Mouse (Mus musculus) kidney, adult 8-10 months (tissue): ENCODE data around the gene Pex12.
"Not testable (repeated sequence)": the region's sequence is repeated elsewhere in the genome, so short reads cannot be mapped to it uniquely, and the experiment has no call there.

Source experiments
- DNase-seq, 2 experiments: peaks; one replicate each; pipeline ENCODE4 v3.0.0; 2022

Gene Pex12

DNA sequence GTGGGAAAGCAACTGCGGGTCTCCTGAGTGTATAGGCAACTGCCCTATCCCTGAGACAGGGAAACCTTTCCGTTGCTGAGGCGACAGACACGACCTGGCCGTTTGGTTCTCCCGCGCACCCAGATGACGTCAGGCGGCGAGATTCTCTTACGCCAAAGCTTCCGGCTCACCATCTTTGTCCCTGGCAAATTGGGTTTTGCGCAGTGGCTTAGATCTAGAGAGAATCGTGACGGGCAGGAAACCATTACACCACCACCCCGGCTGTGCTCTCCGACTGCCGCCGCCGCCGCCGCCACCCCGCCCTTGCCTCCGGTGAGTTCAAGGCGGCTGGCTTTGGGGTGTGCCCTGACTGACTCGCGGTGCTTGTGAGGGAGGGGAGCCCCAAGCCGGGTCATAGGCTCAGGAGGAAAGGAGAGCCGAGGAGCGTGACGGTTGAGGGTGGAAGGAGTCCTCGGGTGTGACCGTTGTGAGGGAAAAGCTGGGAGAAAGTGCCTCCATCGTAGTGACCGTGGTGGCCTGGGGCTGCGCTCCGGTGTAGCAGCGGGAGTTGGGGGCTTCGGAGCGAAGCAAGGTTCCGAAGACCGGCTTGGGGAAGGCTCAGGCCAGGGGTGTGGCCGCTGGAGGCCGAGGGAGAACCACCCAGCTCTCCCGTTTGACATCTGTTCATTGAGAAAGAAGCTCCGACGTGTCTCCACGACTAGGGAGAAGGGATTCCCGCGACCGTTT, at the start of gene Pex12:
TSS of gene Pex12 (minus strand) at position 61 of the 726 bp plus-strand sequence.
- DNase-seq = peak; percentile 92 to 95

DNA sequence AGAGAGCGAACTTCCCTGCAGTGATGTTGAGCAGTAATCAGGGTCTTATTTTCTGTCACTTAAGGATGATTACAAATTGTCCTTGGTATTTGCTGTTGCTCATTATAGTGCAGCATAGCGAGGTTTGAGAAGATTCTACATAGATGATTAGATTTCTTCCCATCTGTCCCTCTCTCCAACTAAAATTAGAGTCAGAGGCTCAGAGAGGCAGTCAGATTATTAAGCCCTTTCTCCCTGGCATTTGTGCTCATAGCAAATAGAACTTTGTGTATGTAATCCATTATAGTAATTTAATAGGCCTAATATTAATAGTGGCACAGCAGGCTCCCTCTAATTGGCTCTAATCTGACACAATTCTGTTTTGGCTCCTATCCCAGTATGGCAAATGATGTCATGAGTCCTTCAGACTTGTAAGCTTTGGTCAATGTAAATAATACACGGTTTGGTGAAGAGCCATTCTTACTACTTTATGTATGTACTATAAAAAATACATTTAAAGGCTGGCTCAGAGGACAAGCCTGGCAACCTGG, 39.4 kb upstream of the Pex12 start:
- DNase-seq = no peak

DNA sequence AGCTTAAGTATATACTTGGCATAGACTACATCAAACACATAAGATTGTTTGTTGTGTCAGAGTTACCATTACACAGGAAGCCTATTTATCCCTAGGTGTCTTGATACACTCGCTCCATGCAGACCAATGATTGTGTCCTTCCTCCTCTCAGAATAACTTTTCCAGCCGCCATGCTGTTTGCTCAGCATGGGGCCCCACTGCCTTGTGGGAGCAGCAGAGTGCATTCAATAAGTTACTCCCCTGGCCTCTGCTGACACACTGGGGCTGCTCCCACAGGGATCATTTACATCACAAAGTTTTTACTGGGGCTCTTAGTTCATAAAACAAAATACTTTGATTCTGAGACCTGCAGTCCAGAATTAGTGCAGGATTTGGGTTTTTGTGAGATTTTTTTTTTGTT, 37.3 kb upstream of the Pex12 start:
- no peak for DNase-seq

DNA sequence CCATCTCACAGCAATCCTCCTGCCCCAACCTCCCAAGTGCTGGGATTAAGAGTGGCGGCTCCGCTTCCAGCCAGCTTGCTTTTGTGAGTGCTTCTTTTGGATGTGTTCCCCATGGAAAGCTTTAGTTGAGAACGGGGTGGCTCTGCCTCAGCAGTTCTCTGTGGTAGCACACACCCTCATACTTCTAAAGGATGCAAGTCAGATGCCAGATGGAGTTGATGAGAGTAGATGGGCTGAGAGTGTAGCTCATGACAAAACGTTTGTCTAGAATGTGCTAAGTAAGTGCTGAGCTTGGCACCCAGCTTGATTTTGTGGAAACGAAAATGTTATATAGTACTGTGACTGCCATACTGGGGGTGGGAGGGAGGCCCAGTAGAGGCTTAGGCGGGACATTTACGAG, 33.4 kb upstream of the Pex12 start:
- no peak for DNase-seq

DNA sequence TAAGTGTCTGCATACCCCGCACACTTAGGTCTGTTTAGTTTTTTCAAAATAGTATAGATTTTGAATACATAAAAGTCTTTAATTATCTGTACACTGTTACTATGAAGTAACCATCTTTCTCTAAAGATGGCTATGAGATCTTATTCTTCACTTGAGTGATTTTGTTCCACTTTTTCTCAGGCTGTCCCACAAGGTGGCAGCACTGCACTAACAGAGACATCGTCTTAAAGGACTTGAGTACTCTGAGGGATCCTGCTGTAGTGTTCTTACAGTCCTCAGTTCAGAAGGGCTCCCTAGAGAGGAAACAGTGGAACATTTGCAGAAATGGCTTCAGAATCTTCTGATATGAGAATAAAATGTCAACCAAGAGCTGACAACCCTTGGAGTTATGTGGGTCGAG, 25.0 kb upstream of the Pex12 start:
- peak in 1 of 2 experiments; percentile 62 for DNase-seq

DNA sequence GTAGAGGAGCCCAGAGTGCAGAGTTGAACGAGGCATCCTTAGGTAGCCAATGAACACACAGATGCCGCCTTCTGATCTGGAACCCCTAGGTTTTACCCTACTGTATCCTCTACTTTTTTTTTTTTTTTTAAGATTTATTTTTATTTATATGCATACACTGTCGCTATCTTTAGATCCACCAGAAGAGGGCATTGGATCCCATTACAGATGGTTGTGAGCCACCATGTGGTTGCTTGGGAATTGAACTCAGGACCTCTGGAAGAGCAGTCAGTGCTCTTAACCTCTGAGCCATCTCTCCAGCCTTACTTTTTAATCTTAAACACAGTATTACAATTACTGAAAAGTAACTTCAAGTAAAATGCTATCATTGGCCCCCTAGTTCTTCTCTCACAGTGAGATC, 24.3 kb upstream of the Pex12 start:
- DNase-seq = not testable (repeated sequence)

DNA sequence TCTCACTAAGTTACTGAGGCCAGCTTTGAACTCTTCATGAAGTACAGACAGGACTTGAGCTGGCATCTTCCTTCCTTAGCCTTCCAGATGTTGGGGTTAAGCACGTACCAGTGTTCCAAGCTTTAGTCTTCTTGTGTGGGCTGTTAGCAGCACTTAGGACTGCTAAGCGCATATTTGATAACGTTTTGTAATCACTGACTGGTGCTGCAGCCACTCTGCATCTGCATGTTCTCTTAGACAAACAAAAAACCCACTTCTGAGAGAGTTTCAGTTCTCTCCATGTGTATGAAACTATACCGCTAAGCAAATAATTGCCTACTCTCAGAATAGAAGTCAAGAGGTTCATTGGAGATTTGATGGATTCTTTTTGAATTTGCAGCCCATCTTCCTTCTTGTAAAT, 16.7 kb upstream of the Pex12 start:
- no peak for DNase-seq

DNA sequence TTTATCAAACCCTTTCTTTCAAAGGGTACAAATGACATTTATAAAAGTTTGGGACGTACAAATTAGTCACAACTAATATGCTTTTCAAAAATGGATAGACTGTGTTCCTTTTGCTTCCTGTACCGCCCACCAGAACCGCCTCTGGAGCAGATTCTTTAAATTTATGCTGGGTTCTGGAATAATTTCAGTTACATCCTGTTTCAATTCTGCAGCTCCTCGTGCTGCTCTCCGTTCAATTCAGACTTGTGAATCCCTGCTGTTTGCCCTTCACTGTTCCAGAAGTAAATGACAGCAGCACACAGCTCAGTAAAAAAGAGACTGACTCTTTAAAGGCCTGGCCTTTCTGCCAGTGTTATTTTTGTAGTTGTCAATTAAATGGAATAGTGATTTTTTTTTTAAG, 10.1 kb upstream of the Pex12 start:
- no peak for DNase-seq

DNA sequence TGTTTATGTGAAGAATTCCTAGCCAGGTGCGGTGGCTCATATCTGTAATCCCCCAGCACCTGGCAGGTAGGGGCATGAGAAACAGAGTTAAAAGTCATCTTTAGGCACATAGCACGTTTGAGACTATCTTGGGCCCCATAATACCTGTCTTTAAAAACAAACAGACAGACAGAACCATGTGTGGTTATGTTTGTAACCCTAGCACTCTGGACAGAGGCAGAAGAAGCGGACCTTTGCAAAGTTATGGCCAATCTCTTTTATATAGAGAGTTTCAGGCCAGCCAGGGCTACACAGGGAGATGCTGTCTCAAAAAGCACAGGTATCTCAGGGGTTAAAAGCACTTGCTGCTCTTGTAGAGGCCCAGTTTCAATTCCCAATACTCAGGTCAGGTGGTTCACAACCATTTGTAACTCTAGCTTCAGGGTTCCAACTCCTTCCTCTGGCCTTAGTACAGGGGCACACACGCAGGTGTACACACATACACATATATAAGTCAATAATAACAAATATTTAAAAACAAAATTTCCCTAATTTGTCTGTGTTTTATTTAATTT, 4.4 kb upstream of the Pex12 start:
- DNase-seq = no peak

DNA sequence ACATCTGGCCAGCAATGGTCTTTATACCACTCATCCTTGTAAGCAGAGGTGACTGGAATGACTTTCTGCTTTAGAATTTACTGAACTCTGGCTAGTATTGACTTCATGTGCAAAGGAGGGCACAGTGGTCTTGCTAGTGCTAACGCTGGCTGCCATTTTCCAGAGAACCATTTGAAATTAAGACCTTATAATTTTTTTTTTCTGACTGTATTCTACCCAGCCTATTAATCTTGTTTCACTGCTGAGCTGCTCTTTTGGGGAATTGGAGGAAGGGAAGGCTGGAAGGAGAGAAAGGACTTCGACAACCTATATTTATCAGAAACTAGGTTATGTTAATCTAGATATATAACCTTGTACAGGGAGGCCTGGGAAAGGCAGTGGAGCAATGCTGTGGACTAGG, 2.1 kb upstream of the Pex12 start:
- no peak for DNase-seq

DNA sequence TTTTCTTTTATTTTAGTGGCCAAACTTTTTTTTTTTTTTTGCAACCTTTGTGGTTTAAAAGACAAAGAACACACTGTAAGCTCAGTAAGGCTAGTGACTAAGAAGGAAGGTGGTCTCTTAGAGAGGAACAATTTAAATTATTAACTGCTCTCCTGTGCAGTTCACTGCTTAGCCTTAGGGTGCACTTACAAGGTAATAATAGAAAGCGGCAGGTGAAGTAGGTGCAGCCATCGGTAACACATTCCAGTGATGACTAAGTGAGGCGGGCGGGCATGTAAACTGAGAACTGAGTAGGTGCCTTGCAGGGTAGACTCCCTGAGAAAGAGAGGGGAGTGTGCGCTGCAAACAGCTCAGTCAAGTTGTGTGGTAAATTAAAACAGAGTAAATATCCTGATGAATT, 1.4 kb upstream of the Pex12 start:
- DNase-seq = peak; percentile 18 to 28

DNA sequence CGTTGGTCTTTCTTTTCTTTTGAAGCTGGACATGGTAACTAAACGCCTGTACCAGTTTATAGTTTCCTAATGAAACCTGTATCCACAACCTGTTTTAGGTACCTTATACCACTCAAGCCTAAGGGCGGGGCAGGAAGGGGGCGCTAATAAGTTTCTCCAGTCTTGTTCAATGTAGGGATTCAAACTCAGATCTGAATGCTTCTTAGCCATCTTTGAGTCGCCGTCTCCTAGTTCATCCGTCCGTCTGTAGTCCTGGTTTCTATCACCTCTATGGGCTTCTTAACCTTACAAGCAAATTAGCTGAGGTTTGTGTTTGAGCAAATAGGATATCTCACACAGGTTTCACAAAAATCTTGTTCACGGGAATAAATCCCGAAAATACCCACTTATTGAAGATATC, 262 bp downstream of the Pex12 start:
- peak in 1 of 2 experiments; percentile 23 for DNase-seq

DNA sequence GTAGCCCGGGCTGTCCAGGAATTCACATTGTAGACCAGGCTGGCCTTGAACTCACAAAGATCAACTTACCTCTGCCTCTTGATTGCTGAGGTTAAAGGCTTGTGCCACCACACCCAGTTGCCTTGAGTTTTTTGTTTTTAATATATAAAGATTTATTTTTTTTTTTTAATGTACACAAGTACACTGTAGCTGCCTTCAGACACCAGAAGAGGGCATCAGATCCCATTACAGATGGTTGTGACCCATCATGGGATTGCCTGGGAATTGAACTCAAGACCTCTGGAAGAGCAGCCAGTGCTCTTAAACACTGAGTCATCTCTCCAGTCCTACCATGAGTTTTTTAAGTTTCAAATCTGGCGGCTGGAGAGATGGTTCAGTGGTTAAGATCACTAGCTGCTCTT, 955 bp downstream of the Pex12 start:
- no peak for DNase-seq

DNA sequence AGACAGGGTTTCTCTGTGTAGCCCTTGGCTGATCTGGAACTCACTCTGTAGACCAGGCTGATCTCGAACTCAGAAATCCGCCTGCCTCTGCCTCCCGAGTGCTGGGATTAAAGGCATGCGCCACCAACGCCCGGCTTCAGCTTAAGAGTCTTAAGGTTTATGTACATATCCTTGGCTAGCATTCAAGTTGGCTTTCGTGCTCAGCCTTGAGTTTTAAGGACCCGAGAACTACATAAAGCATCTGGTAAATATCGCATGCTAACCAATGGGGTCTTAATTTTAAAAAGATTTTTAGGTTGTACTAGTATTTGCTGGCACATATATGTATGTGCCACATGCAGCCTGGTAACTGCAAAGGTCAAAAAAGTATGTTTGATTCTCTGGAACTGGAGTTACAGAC, 2.7 kb downstream of the Pex12 start:
- no peak for DNase-seq

DNA sequence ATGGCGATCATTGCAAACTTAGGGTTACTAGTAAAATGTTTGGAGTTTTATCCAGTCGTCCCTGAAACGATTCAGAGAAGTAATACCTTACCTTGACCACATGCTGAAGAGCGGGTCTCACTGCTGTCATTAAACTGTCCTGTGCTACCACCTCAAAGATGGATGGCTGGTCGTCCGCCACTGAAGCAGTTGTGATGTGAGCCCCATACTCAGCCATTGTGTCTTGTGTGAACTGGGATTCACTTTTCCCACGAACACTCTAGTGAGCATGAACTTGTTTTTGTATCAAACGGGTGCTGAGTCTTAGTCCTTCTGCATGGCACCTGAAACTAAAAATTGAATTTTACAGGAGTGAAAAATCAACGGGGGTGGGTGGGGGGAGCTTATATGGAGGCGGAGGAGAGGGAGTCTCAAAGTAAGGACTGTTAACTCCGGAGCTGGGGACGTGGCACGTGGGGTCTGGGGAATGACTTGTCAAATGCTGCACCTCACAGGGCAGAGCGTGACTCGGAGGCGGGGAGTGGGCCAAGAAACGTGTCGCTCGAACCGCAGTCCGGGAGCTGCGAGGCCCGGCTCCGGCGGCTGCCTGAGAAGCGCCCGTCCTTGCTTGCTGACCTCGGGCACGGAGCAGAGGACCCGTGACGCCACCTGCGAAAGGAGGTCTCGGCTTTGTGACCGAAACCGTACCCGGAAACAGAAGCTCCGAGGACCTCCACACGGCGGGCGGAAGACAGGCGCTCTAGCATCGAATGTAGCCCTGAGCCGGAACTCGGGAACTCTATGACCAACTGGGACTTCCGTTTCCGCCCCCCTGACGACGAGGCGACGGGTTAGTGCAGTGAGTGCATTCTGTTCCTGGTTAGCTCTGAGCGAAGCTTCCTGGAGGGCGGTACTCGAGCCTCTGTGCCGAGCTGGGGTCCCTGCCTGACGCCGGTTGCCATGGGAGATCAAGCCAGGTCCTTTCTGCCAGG, 3.9 kb downstream of the Pex12 start, which contains the start of gene Ap2b1:
TSS of gene Ap2b1 (plus strand) at position 800 of the 971 bp plus-strand sequence.
- DNase-seq = peak; percentile 95 to 96

DNA sequence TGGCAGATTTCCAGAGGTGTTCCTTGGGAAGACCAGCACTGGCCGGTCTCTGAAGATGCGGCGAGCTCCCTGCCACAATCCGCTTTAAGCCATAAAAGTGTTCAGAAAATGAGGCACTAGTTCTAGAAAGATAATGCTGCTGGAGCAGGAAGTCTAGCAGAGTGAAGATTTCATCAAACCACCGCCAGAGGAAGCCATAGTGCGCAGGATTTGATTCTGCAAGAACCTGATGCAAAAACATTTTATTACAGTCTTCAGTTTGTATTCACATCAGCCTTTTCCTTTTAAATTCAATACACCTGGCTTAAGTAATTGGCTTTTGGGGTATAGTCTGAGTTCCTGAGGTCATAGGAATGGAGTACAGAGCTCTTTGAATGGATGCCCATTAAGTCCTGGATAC, 4.6 kb downstream of the Pex12 start:
- DNase-seq = no peak

DNA sequence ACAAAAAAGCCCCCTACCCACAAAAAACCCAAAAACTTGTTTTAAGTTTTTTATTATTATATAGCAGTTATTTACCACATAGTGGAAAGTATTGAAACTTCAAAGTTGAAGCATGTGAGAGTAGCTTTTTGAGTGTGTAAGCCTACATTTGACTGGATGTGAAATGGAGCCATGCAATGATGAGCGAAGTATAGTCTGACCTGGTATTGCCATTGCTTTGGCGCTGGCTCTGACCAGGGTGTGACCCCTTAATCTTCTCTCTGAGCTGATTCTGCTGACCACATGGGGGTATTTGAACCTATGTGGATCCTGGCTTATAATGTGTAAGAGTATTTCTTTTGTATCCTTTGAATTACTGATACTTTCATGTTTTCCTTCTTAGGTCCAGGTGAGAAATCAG, 8.3 kb downstream of the Pex12 start:
- DNase-seq = no peak

DNA sequence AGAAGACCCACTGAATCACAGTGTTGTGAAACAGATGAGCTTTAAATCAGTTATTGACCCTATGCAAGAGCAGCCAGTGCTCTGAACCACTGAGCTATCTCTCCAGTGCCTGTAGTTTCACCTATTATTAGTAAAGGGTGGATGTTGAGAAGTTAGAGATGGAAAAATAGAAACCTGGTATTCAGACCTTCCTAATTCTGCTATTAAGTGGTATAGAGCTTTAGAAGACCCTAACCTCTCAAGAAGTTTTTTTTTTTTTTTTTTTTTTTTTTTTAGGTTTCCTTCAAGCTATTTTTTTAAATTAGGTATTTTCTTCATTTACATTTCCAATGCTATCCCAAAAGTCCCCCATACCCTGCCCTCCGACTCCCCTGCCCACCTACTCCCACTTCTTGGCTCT, 9.2 kb downstream of the Pex12 start:
- no peak for DNase-seq

DNA sequence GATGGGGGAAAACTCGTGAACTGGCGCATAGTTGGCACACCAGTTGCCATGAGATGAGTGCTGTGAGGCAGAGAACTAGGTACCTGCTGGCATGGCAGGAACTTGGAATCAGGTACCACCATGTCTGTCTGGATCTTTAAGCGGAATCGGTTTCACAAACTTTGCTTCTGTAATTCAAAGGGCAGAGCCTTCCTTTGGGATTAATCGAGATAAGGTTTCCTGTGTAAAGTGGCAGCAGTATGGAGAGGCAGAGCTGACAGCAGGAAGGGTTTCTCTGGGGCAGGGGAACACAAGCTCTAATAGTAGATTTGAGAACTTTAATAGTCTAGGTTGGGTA, 10.2 kb downstream of the Pex12 start:
- DNase-seq = no peak

DNA sequence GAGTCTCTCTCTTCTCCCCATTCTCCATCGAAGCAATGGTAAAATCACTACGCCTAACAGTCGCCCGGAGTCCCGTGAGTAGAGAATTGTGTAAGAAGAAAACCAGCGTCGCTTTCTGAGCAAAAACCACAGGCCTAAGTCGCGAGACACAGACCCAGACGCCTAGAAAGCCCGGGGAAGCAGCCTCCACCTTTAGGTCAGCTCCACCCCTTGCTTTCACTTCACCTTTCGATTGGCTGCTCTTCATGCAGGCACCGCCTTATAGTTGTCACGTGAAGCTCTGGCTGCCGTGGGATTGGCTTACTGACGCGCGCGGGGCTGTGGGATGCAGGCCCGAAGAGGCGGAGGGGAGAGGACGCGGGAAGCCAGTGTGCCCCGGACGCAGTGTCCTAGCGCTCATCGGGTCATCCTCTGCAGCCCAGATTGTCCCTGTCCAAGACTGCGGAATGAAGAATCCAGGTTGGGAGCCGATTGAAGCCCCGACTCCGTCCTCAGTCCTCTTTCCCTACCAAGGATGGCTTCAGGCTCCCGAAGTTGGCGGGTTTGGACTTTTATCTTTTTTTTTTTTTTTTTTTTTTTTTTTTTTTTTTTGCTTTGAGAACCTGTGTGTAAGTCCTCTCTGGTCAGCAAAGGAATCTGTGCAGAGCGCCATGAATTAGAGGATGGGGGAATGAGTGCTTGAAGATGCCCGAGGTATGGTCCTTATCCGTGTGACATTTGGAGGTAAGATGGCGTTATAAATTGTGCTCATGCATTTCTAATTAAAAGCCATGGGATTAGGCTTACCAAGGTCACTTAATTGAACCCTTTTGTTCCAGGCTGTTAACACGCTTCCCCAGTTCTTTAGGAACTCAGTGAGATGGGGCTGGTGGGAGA, 10.8 kb downstream of the Pex12 start:
- peak; percentile 95 to 97 for DNase-seq

DNA sequence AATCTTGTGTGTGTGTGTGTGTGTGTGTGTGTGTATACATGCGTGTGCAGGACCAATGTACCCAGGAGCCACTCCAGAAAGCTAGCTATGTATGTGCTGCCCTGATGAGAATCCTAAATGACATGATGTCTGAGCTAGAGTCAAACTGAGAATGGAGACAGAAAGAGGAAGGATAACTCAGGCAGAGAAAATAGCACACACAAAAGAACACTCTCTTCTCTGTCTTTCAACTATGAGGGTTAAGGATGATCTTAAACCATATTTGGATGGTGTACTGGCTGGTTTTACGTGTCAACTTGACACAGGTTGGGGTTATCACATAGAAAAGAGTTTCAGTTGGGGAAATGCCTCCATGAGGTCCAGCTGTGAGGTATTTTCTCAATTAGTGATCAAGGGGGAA, 12.8 kb downstream of the Pex12 start:
- no peak for DNase-seq

DNA sequence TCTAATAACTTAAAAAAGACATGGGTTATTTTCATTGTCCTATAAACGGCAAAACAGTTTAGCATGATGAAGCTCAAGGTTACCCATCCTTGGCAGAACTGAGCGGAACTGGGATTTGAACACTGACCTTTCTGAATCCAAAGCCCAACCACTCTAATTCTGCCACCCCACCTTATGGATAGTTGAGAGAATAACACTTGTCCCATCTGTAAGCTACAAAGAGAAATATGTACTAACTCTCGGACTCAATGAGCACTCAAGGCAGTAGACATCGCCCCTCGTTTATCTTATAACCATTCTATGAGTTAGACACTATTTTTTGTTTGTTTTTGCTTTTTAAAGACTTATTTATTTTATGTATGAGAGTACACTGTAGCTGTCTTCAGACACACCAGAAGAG, 13.3 kb downstream of the Pex12 start:
- no peak for DNase-seq

DNA sequence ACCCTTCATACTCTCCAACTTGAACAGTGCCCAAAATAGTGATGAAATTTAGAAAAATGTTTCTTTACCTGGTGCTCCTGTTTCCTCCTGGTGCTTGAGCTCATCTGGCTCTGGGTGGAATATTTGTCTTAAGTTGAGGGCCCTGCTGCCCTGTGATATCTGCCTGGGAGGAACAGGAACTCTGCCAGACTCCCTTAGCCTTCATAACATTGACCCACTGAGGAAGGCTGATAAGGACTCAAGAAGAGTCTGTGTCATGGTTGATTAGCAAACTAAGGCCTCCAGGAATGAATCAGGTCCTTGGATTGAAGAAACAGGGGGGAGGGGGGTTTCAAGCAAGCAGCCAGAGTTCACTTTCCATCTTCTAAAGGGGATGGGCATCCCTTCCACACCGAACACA, 15.8 kb downstream of the Pex12 start, which contains the start of gene Slfn14:
TSS of gene Slfn14 (minus strand) at position 161 of the 400 bp plus-strand sequence.
- DNase-seq = no peak
